Mouse (Mus musculus) heart, postnatal 25 days (tissue): ENCODE data around the gene Dclre1b. TPM values are rescaled to one million over a fixed set of nuclear protein-coding genes. Genes with fewer than 3 reads are reported as not detected.
"Not testable (repeated sequence)": the region's sequence is repeated elsewhere in the genome, so short reads cannot be mapped to it uniquely, and the experiment has no call there.

Experiments
- DNase-seq: peaks from one replicate; pipeline ENCODE4 v3.0.0; 2022; ENCODE audit warnings: low spot score
- intact Hi-C: fragments of 180-260 bp; cut with DNase I; formaldehyde crosslinking; loops from one replicate; pipeline ENCODE4 v1.15.1; 2025
- total RNA-seq, 2 experiments: library from RNA; stranded (reverse); gene quantifications; 2 replicates each; pipeline ENCODE4 v1.2.3; 2021

Dclre1b gene
- total RNA-seq, 2 experiments from 2014 or later, result 7.3 to 8.6 TPM

GRCm38 (mm10) chr3:103829036-103829435 is 19.8 kb upstream of the Dclre1b start:
- DNase-seq, result no peak
- intact Hi-C loops, result no loop called here

GRCm38 (mm10) chr3:103827548-103827947 is 18.3 kb upstream of the Dclre1b start:
- DNase-seq, result no peak
- intact Hi-C loops, result no loop called here

- intact Hi-C loops, result loop anchor here (5.0 kb wide), 1 partner anchor 59 kb away; no protein-coding TSS in a partner anchor
- DNase-seq, result no peak
Measured at GRCm38 (mm10) chr3:103810967-103811366, 1.7 kb upstream of the Dclre1b start.

GRCm38 (mm10) chr3:103809799-103810150 is 531 bp upstream of the Dclre1b start:
- intact Hi-C loops, result loop anchor here (1.0 to 5.0 kb wide), 2 partner anchors 18 to 57 kb away; partner anchors contain the start of gene Hipk1
- DNase-seq, result no peak

DNA sequence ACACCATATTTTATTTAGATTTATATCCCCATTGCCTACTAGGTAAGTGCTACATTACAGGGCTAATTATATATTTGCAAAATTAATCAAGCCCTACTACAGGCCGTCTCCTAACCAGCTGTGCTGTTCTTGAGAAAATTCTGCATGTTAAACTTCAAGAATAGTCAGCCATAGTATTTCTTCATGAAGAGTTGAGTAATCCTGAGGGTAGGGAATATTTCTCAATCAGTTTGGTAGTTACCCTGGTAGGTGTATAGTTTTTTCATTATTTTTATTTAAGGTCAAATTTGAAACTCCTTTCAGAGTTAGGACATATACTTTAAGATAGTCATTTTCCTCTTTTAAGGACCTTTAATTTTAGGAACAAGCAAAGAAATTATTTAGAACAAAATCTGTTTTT is 3.6 kb downstream of the Dclre1b start:
- intact Hi-C loops, result no loop called here
- no peak for DNase-seq

GRCm38 (mm10) chr3:103802861-103803260 is 6.4 kb downstream of the Dclre1b start:
- no peak for DNase-seq

GRCm38 (mm10) chr3:103801631-103802531 is 7.4 kb downstream of the Dclre1b start:
- intact Hi-C loops, result loop anchor here (1.0 to 5.0 kb wide), 2 partner anchors 11 to 35 kb away; partner anchors contain the start of gene Hipk1
- DNase-seq, result peak; percentile 86

More at GRCm38 (mm10) chr3:103802861-103803260, 6.4 kb downstream of the Dclre1b start:
- intact Hi-C loops, result loop anchor here (5.0 kb wide), 1 partner anchor 36 kb away; no protein-coding TSS in a partner anchor

GRCm38 (mm10) chr3:103799507-103799906 is 9.7 kb downstream of the Dclre1b start:
- intact Hi-C loops, result no loop called here
- DNase-seq, result no peak

GRCm38 (mm10) chr3:103796389-103796788 is 12.9 kb downstream of the Dclre1b start:
- intact Hi-C loops, result no loop called here

DNA sequence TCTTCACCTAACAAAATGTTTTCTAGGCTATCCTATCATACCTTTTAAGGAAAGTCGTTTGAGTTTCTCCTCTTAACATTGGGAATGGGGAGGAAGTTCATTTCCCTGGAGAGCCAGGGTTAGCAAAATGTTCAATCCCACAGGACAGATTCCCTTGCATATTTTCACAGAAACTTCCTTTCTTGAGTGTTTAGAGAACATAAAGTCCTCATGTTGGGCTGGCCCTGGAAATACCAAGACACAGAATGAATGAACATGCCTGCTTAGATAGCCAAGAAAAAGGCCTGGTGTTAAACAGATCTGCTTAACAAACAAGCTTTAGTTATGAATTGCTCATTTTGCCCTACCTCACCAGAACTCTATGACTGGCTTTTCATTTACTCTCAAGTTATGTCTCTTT is 16.7 kb downstream of the Dclre1b start:
- no peak for DNase-seq
- intact Hi-C loops, result no loop called here

More at GRCm38 (mm10) chr3:103796389-103796788, 12.9 kb downstream of the Dclre1b start:
- no peak for DNase-seq

DNA sequence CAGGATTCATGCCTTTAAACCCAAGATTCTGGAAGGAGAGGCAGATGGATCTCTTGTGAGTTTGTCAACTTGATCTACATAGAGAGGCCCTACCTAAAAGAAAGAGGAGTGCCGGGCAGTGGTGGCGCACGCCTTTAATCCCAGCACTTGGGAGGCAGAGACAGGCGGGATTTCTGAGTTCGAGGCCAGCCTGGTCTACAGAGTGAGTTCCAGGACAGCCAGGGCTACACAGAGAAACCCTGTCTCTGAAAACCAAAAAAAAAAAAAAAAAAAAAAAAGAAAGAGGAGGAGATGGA is 17.2 kb downstream of the Dclre1b start:
- DNase-seq, intact Hi-C loops: not testable (repeated sequence)

DNA sequence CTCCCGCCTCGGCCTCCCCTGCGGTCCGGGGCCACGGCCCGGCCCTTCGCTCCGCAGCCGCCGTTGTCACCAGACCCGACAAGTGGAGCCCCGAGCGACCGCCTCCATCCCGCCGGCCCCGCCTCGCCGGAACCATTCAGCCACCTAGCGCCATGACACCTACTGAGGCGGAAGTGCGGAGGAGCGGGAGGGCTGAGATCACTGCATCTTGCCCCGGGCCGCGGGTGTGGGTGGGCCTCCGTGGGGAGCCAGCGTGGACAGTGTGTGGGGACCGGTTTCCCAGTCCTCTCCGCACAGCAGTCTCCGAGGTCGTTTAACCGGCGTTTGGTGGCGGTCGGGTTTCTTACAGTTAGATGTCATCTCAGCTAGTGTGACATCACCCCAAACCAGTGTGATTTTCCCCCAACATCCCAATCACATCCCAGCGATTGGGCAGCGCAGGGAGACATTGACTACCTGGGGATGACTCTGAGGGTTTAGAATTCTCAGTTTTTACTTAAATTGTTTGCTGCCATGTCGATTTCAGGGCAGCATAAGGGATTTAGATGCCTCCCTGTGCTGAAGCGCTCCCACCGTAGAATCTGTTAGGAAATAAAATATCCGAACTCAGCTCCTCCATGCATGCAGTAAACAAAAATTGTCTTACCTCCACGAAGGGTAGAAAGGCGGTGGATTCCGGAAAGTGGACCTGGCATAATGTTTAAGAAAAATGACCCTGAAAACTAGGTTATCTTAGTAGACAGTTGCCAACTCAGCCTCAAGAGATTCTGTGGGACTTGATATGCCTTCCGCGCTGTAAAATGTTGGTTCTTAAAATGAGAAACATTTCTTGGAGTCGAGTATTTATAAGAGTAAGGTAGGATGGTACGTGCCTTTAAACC is 17.8 kb downstream of the Dclre1b start, which contains the start of gene Hipk1:
Hipk1 (minus strand) TSS at position 334 of the 881 bp plus-strand sequence.
- peak; percentile 92 for DNase-seq
- intact Hi-C loops, result loop anchor here (1.0 kb wide), 2 partner anchors 10 to 18 kb away; partner anchors contain the start of genes Ap4b1, Dclre1b and Gm43064

- DNase-seq, result no peak
- intact Hi-C loops, result loop anchor here (1.0 kb wide), 2 partner anchors 11 to 19 kb away; partner anchors contain the start of genes Ap4b1, Dclre1b and Gm43064
Measured at GRCm38 (mm10) chr3:103790346-103791145, 18.7 kb downstream of the Dclre1b start.

GRCm38 (mm10) chr3:103789891-103790345 is 19.3 kb downstream of the Dclre1b start:
- no peak for DNase-seq
- intact Hi-C loops, result no loop called here

GRCm38 (mm10) chr3:103789096-103789495 is 20.1 kb downstream of the Dclre1b start:
- DNase-seq, result no peak
- intact Hi-C loops, result no loop called here

GRCm38 (mm10) chr3:103787225-103787624 is 22.0 kb downstream of the Dclre1b start:
- intact Hi-C loops, result loop anchor here (2.0 kb wide), 1 partner anchor 14 kb away; no protein-coding TSS in a partner anchor
- no peak for DNase-seq

- intact Hi-C loops, result no loop called here
- no peak for DNase-seq
Measured at GRCm38 (mm10) chr3:103782844-103783609, 26.2 kb downstream of the Dclre1b start.

GRCm38 (mm10) chr3:103780777-103781176 is 28.5 kb downstream of the Dclre1b start:
- no peak for DNase-seq
- intact Hi-C loops, result no loop called here
